Mouse (Mus musculus): ENCODE data around the gene Bcl2a1b. TPM values are rescaled to one million over a fixed set of nuclear protein-coding genes. Genes with fewer than 3 reads are reported as not detected.

The Bcl2a1b gene
- polyA plus RNA-seq, 1 experiment from 2014 or later: 0.32 TPM

Other genes starting within 250 kb of the Bcl2a1b start
- not detected in 2 replicates for gene Bcl2a1a, start 242.3 kb upstream of the Bcl2a1b start, polyA plus RNA-seq (2016; fragmentation: Nextera tagmentation; extraction: Ambion mirVana)
- not detected in 2 replicates for gene Trim43b, start 106.4 kb upstream of the Bcl2a1b start, polyA plus RNA-seq (2016; fragmentation: Nextera tagmentation; extraction: Ambion mirVana)
- 0.28 TPM in 1 of 2 replicates, not detected in the other for gene Gm29094, start 170 bp downstream of the Bcl2a1b start, polyA plus RNA-seq (2016; fragmentation: Nextera tagmentation; extraction: Ambion mirVana)
- 14.4 and 14.5 TPM in 2 replicates for gene Mthfs, start 11.5 kb downstream of the Bcl2a1b start, polyA plus RNA-seq (2016; fragmentation: Nextera tagmentation; extraction: Ambion mirVana)

Data from midbrain, embryonic 10.5 days (tissue).